Mouse (Mus musculus) cerebellum, postnatal 25 days (tissue): Measurements from ENCODE around the gene Accs.

ENCODE experiments used
- DNase-seq, 2 experiments: peaks; one replicate each; pipeline ENCODE4 v3.0.0; 2021; ENCODE audit warnings: mixed read lengths in 2 of 2

The Accs gene

GRCm38 (mm10) chr2:93849505-93850089 is at the start of gene Accs:
Accs (minus strand) TSS chr2:93849943.
- DNase-seq = peak; percentile 77 to 82

DNA sequence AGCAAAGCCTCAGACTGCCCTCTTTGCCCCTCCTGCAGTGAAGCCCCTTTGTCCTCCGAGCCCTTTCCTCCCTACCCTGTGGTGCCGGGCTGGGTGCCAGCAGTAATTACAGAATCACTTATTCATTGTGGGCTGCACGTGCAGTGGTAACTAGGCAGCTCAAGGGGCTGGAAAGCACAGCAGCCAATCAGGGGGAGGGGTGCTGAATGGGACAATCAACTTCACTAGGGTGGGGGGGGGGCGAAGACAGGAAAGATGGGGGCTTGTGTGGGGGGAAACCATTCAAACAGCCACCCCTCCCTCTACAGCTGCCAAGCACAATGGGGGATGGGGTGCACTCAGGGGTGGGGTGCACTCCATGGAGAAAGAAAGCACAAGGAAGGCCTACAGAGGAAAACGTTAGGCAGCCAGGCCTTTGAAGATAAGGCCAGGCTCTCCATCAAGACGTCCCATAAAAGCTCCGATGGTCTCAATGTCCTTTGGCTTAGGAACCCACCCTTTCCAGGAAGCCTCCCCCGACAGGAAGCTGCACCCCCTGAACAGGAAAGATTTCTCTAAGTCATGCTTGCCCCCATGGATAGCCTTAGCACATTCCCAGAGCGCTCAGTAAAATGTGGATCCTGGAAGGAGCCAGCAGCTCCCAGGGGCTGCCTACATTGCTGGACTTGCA is 42.0 kb upstream of the Accs start:
- DNase-seq = peak in 1 of 2 experiments; percentile 51

GRCm38 (mm10) chr2:93890143-93890542 is 40.4 kb upstream of the Accs start:
- DNase-seq = no peak

DNA sequence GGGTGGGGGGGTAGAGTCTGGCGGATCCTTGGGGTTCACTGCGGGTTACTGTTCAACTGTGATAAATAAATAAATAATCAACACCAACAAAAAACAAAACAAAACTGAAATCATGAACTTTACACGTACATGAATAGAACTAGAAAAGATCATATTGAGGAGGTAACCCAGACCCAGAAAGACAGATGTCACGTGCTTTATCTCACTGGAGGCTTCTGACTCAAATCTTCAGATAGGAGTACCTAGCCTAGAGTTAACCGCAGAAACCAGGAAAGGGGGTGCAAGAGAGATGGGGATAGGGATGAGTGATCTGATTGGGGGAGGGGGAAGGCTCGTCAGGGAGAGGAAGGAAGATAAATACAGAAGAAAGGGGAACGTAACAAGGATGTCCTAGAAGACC is 39.3 kb upstream of the Accs start:
- no peak for DNase-seq

DNA sequence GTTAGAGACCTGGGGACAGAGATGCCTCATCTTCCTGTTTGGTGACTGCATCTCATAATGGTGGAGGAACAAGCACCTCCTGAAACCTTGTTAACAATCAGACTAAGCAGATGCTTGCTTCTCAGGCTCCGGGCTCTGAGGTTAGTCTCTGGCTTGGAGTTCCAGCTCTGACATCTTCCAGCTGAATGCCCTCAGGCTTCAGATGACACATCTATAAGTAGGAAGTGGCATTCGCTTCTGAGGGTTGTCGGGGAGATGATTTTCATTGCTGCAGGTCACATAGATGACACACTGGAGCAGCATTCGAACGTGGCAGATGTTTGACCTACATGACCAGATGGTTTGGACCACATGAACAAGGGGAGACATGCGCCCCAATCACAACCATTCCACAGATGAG is 38.6 kb upstream of the Accs start:
- DNase-seq = no peak

DNA sequence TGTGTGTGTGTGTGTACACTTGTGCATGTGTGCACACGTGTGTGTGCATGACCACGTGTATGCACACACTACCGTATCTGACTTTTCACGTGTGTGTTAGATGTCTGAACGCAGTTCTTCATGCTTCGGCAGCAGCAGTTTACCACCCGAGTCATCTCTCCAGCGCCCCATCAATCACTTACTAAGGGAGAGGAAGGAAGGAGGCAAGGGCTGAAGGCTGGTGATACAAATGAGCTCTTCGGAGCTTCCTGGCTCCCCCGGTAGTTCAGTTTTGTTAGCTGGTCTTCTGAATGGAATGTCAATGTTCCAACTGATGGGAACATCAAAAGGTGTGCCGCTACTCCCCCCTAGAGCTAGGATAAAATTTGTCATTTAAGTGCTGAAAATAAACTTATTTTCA is 37.5 kb upstream of the Accs start:
- no peak for DNase-seq

GRCm38 (mm10) chr2:93886013-93886794 is 36.5 kb upstream of the Accs start:
- no peak for DNase-seq

GRCm38 (mm10) chr2:93883066-93883465 is 33.3 kb upstream of the Accs start:
- no peak for DNase-seq

DNA sequence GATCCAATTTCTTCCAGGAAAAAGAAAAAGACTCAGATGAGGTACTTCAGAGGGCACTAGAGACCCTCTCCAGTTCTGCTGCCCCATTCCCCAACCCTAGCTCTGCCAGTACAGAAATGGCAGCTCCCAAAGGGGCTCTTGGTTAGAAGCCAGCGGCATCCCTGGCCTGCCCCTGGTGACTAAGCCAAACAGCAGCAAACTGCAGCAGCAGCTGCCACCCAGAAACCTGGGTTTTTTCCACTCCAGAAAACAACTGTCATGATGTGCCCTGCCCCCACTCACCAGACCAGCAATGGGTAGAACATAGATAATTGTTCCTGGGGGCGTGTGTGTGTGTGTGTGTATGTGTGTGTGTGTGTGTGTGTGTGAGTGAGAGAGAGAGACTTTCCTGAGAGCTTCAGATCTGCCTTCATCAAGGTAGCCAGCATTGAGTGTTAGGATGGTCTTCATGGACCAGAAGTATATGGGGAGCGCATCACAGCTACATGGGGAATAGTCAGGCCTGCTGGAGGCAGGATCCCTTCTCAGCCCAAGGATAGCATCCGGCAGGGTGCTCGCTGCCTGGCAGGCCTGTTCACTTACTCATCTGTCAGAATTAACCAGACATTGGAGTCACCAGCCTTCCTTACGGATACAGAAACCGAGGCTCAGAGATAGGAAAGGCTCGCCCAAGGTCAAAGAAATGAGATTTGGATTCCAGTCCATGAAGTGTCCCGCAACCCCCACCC is 32.1 kb upstream of the Accs start:
- no peak for DNase-seq

- no peak for DNase-seq
Measured at GRCm38 (mm10) chr2:93880981-93881380, 31.2 kb upstream of the Accs start.

GRCm38 (mm10) chr2:93880450-93880849 is 30.7 kb upstream of the Accs start:
- no peak for DNase-seq

- no peak for DNase-seq
Measured at GRCm38 (mm10) chr2:93877005-93877404, 27.3 kb upstream of the Accs start.

DNA sequence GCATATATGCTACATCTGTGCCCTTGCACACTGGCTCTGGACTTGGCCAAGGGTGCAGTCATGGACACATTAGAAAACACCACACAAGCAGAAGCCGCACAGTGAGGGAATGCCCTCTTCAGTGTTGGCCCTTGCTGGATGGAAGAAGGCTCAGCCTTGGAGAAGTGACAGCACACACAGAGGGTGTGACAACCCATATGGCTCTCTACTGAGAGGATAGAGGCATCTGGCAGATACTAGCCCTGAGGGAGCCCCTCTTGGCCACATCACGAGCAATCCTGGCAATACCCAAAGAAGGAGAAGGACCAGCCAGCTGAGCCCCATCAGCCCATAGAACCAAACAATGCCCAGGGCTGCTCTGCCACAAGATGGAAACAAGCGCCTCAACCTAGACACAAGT is 24.9 kb upstream of the Accs start:
- no peak for DNase-seq

DNA sequence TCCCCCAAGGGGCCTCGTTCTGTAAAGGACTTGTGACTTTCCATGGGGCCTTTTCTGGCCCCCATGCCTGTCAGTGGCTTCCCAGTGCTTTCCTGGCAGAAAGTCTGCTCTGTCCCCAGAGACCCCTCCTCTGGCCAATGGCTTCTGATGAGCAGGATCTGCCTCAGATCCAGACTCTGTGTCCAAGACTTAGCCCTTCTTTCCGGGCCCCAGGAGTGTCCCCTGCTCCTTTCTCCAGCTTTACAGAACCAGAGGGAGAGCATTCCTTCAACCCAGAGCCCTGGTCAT is 24.4 kb upstream of the Accs start:
- DNase-seq = no peak

- DNase-seq = no peak
Measured at GRCm38 (mm10) chr2:93873449-93874226, 23.9 kb upstream of the Accs start.

DNA sequence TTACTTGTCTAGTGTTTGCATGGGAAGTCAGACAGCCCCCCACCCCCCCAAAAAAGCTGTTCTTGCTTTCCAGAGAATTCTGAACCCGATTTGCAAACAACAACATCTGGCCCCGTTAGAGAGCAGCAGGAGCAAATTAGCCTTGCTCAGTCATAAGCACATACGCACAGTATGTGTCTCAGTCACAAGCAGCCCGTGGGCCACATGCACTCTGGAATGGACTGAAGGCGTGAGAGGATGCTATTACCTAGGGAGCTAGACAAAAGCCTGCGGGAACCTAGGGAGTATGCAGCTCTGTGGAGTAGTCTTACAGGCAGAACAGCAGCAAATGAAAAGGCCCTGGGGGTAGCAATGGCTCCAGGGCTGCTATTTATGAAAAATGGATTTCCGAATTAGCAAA is 22.5 kb upstream of the Accs start:
- DNase-seq = no peak

GRCm38 (mm10) chr2:93871411-93871925 is 21.7 kb upstream of the Accs start:
- no peak for DNase-seq

GRCm38 (mm10) chr2:93870842-93871241 is 21.1 kb upstream of the Accs start:
- peak; percentile 74 to 82 for DNase-seq

DNA sequence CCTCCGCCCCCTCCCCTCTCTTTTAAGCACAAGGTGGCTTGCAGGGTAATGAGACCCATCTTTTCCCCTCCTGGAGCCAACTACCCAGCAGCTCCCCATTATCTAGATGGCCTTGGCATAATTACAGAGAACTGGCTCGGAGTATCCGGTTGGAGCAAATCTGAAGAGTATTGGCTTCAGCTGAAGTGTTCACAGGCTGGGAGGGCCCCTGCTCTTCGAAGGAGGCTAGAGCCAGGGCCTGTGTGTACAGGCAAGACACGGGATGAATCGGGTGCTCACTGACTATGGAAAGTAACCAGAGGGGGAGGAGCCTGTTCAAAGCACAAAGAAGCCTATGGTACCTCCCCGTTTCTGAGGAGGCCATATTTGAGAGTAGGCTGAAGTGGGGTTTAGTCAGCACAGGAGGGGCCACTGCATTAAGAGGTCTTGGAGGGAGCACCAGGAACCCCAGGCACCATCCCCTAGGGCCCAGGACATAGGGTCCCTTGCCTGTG is 19.4 kb upstream of the Accs start, which contains the start of gene Accsl:
Gene Accsl (minus strand): TSS at position 51 of the 494 bp plus-strand sequence.
- no peak for DNase-seq

- DNase-seq = no peak
Measured at GRCm38 (mm10) chr2:93868566-93868965, 18.8 kb upstream of the Accs start.

- DNase-seq = no peak
Measured at GRCm38 (mm10) chr2:93863229-93863628, 13.5 kb upstream of the Accs start.

DNA sequence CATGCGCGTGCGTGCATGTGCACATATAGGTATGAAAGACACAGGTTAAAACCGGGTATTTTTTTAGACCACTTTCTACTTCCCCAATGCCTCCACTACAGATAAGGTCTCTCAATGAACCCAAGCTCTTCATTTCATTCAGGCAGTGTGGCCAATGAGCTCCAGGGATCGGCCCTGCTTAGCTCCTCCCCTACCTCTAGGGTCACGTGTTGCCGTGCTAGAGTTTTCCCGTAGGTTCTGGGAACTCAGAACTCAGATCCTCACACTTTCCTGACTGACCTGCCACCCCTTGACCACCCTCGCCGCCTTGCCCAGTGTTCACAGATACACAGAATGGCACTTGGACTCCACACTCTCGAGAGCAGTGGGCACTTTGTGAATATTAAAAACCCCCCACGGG is 9.1 kb upstream of the Accs start:
- DNase-seq = no peak
